Mouse (Mus musculus) hindbrain, embryonic 10.5 days (tissue): ENCODE measurements around the gene Ispd. TPM values are rescaled to one million over a fixed set of nuclear protein-coding genes. Genes with fewer than 3 reads are reported as not detected.
"Not testable (repeated sequence)": the region's sequence is repeated elsewhere in the genome, so short reads cannot be mapped to it uniquely, and the experiment has no call there.

Experiments
- DNase-seq: peaks from one replicate; pipeline ENCODE4 v3.0.0-alpha.2; 2017; ENCODE audit warnings: low spot score
- H3K27ac ChIP-seq: fragments of 300-500 bp; sonication (generic); 2 replicates; pipeline ENCODE4 v1.5.1; 2016; ENCODE audit warnings: mild to moderate bottlenecking, moderate library complexity
- H3K27me3 ChIP-seq: fragments of 300-500 bp; sonication (generic); 2 replicates; pipeline ENCODE4 v1.6.1; 2016; ENCODE audit warnings: mild to moderate bottlenecking; ENCODE audit not compliant: poor library complexity, insufficient read depth, severe bottlenecking
- H3K36me3 ChIP-seq: fragments of 300-500 bp; sonication (generic); 2 replicates; pipeline ENCODE4 v1.6.1; 2016; ENCODE audit warnings: mild to moderate bottlenecking, moderate library complexity
- H3K4me1 ChIP-seq: fragments of 300-500 bp; sonication (generic); replicated peaks from 2 replicates; pipeline ENCODE4 v1.6.1; 2016; ENCODE audit warnings: mild to moderate bottlenecking
- H3K4me3 ChIP-seq: fragments of 300-500 bp; sonication (generic); 2 replicates; pipeline ENCODE4 v1.5.1; 2016; ENCODE audit warnings: mild to moderate bottlenecking, moderate library complexity
- H3K9me3 ChIP-seq: fragments of 300-500 bp; sonication (generic); 2 replicates; pipeline ENCODE4 v1.6.1; 2016; ENCODE audit warnings: mild to moderate bottlenecking, moderate library complexity
- WGBS: fragments of 180-500 bp; shearing (Covaris S2); methylation state at CpG from one replicate; pipeline ENCODE4 v1.1.7; 2016; 5-methylcytosine and 5-hydroxymethylcytosine counted together
- polyA plus RNA-seq: library from polyadenylated mRNA; unstranded; fragments of >200 nt; fragmentation: Nextera tagmentation; extraction: Ambion mirVana; gene quantifications from 2 replicates; pipeline ENCODE4 v1.2.1, GENCODE M21; 2016

Gene Ispd
- 9.0 and 9.9 TPM in 2 replicates for polyA plus RNA-seq

DNA sequence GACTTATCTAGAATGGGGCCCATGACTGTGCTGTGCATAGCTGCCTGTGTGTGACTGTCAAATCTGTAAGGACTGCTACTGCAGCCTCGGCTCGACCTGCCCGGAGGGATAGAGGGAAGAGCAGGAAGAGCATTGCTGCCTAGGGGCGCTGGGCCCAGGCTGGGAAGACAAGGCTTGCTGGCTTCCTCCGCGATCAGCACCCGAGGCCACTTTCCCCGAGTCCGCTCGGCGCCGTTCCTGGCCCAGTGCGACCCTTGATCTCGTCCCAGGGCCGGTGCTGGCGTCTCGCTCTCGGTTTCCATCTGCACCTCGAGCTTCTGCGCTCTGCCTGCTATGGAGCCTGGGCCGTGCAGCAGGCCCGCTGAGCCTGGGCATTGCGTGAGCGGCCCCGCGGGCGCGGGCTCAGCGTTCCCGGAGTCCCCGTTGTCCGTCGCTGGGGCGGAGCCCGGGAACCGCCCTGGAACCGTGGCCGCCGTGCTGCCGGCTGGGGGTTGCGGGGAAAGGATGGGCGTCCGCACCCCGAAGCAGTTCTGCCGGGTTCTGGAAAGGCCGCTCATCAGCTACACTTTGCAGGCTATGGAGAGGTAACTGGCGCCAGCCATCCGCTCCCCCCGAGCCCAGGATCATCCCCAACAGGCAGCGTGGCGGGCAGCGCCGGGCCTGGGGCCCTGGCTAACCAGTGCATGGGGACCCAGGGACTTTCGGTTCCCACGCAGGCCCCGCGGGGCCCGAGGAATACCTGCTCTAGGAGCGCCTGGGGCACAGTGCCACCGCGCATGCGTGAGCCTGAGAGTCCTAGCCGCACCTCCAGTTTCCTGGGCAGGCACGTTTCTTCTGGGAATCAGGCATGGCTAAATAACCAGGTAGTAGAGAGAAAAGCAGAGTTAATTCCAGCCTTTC lies at the start of gene Ispd, which contains the start of gene D630036H23Rik:
Ispd (plus strand) TSS at position 10 of the 900 bp plus-strand sequence.
D630036H23Rik (minus strand) TSS at position 741 of the 900 bp plus-strand sequence.
- no peaks in the 10 kb centered on the region for H3K9me3 ChIP-seq
- DNase-seq: peak; percentile 83
- H3K4me1 ChIP-seq: peaks cover 30% of the 10 kb centered on the region
- H3K27ac ChIP-seq: peak within 1 kb of the TSS; percentile 97
- peak within 1 kb of the TSS; percentile 71 for H3K4me3 ChIP-seq
- under 1% methylated on average over 64 of the region's 64 CpGs for WGBS
- no peaks in the 10 kb centered on the region for H3K36me3 ChIP-seq
- H3K27me3 ChIP-seq: no peaks in the 10 kb centered on the region

GRCm38 (mm10) chr12:36332676-36333075 lies 48.6 kb upstream of the Ispd start:
- H3K27me3 ChIP-seq: no peaks in the 10 kb centered on the region
- no peak overlapping the region for H3K27ac ChIP-seq
- WGBS: 98% methylated on average over 1 of the region's 1 CpGs
- no peaks in the 10 kb centered on the region for H3K9me3 ChIP-seq
- DNase-seq: no peak
- H3K4me1 ChIP-seq: no peaks in the 10 kb centered on the region
- H3K4me3 ChIP-seq: no peak overlapping the region
- no peaks in the 10 kb centered on the region for H3K36me3 ChIP-seq

DNA sequence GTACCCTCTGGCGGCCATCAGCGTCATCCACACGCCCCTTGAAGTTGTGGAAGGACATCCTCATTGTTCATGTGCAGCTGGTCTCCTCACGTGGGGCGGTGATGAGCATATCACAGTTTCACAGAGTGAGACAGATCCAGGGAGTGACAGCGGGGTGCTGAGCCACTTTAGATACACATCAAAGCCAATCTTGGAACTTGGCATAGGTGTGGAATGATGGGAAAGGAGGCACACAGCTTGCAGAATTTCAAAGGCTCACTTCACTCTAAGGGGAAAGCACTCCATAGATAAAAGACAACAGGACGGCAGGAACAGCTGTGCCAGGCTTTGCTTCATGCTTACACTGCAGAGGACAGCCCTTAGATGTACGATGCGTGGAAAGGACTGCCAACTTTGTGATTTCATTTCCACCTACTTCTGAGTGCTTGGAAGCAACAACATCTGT lies 47.4 kb upstream of the Ispd start:
- H3K27me3 ChIP-seq: no peaks in the 10 kb centered on the region
- no peak overlapping the region for H3K4me3 ChIP-seq
- no peak for DNase-seq
- 78% methylated on average over 9 of the region's 9 CpGs for WGBS
- no peak overlapping the region for H3K27ac ChIP-seq
- no peaks in the 10 kb centered on the region for H3K4me1 ChIP-seq
- H3K36me3 ChIP-seq: no peaks in the 10 kb centered on the region
- H3K9me3 ChIP-seq: no peaks in the 10 kb centered on the region

- Histone ChIP-seq H3K27me3 (no peaks in the 10 kb centered on the region), H3K36me3 (no peaks in the 10 kb centered on the region), H3K4me3 (no peak overlapping the region), H3K9me3 (no peaks in the 10 kb centered on the region), H3K4me1 (no peaks in the 10 kb centered on the region), H3K27ac (no peak overlapping the region)
- DNase-seq: no peak
- WGBS: 53% methylated on average over 4 of the region's 4 CpGs
Observed at GRCm38 (mm10) chr12:36344131-36344530, 37.1 kb upstream of the Ispd start.

GRCm38 (mm10) chr12:36360064-36360463 lies 21.2 kb upstream of the Ispd start:
- Histone ChIP-seq H3K9me3 (no peaks in the 10 kb centered on the region), H3K36me3 (no peaks in the 10 kb centered on the region), H3K27ac (no peak overlapping the region), H3K4me1 (no peaks in the 10 kb centered on the region), H3K27me3 (no peaks in the 10 kb centered on the region), H3K4me3 (no peak overlapping the region)
- no peak for DNase-seq
- 90% methylated on average over 3 of the region's 3 CpGs for WGBS

DNA sequence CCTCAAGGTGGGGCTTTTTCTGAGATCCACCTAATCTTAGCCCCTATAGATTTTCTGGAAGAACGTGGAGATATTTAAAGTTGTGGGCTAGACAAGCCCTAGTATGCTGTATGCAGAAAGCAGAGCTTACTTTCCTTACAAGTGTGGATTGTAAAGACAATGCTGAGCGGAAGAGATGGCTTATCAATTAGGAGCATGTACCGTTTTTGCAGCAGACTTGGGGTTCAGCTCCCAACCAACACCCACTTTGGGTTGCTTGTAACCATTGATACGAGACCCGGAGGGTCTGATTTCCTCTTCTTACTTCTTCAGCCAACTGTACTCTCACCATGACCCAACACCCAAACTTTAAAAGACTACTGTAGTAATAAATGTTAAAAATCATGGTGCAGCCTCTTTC lies 20.6 kb upstream of the Ispd start:
- Histone ChIP-seq H3K27ac (no peak overlapping the region), H3K36me3 (no peaks in the 10 kb centered on the region), H3K9me3 (no peaks in the 10 kb centered on the region), H3K4me1 (no peaks in the 10 kb centered on the region), H3K4me3 (no peak overlapping the region), H3K27me3 (no peaks in the 10 kb centered on the region)
- 96% methylated on average over 5 of the region's 5 CpGs for WGBS
- no peak for DNase-seq

DNA sequence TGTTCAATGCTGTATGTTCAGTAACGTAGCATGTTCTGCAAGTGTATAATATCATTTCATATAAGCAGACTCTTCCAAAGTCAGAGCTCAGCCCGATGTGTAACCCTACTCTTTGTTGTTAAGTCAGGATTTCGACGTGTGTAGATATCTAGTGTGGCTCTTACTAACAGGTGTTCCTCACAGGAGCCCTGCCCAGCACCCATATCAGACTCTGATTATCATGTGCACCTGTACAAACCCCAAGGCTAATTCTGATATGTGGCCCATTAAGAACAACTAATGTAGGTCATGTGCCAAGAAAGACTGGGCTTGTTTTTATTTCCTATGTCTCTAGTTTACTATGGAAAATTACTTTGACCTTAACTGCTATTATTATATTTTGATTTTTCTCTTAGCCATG lies 17.2 kb upstream of the Ispd start:
- Histone ChIP-seq H3K27me3 (no peaks in the 10 kb centered on the region), H3K9me3 (no peaks in the 10 kb centered on the region), H3K36me3 (no peaks in the 10 kb centered on the region), H3K4me3 (no peak overlapping the region), H3K27ac (no peak overlapping the region), H3K4me1 (no peaks in the 10 kb centered on the region)
- WGBS: 92% methylated on average over 4 of the region's 4 CpGs
- DNase-seq: no peak

DNA sequence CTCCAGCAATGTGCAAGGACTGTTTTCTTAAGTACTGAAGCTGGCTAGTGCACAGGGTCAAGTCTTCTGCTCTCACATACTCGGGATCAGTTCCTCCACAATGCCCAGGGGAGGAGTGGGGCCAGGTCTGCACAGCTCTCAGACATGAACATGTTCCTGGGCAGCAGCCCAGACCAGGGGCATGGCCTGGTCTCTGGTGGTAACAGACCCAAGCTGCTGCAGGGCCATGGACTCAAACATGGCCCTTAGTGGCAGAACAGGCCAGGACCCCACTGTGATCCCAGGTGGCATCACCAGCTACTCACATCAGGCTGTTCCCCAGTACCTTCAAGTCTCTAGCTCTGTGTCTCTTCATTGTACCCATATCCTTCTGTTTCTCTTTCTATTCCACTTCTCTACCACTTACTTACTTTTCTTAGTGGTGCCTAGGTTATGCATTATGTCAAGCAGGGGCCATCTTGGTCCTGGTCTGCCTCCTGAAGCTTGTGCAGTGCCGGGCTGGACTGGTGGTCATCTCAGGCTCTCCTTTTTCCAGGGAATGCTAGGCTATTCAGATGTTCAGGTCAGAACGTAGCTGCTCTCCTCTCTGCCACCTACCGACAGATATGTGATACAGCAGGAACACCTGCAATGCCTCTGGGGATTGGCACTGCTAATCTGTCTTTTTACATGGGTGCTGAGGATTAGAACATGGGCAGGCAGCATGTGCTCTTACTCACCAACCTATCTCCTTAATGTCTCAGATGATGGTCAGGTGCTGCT lies 7.8 kb upstream of the Ispd start:
- no peaks in the 10 kb centered on the region for H3K4me1 ChIP-seq
- no peak overlapping the region for H3K27ac ChIP-seq
- DNase-seq: no peak
- no peak overlapping the region for H3K4me3 ChIP-seq
- H3K27me3 ChIP-seq: no peaks in the 10 kb centered on the region
- WGBS: 56% methylated on average over 4 of the region's 4 CpGs
- no peaks in the 10 kb centered on the region for H3K36me3 ChIP-seq
- no peaks in the 10 kb centered on the region for H3K9me3 ChIP-seq

GRCm38 (mm10) chr12:36376391-36376790 lies 4.9 kb upstream of the Ispd start:
- DNase-seq, H3K27me3 ChIP-seq, H3K36me3 ChIP-seq, H3K4me3 ChIP-seq, H3K27ac ChIP-seq, H3K9me3 ChIP-seq: not testable (repeated sequence)
- peaks cover 21% of the 10 kb centered on the region for H3K4me1 ChIP-seq
- 90% methylated on average over 3 of the region's 4 CpGs for WGBS

DNA sequence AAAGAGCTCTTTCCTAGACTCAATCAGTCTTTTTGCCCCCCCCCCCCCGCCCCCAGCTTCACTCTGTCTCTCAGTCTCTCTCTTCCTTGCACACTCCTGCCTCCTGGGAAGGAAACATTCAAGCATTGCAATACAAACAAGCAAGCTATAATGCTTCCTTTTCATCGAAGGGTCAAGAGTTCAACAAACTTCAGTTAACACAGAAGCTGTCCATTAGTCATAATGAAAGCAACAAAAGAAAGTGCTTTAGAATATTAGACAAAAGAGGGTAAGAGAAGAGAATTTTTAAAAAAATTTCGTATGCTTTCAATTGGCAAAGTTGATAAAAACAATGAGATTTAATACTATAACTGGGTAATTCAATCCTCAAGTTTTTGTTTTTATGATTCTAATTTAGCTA lies 996 bp upstream of the Ispd start:
- Histone ChIP-seq H3K27ac (no peak overlapping the region), H3K27me3 (no peaks in the 10 kb centered on the region), H3K36me3 (no peaks in the 10 kb centered on the region), H3K4me3 (no peak overlapping the region), H3K9me3 (no peaks in the 10 kb centered on the region), H3K4me1 (peaks cover 30% of the 10 kb centered on the region)
- WGBS: 30% methylated on average over 3 of the region's 3 CpGs
- no peak for DNase-seq

DNA sequence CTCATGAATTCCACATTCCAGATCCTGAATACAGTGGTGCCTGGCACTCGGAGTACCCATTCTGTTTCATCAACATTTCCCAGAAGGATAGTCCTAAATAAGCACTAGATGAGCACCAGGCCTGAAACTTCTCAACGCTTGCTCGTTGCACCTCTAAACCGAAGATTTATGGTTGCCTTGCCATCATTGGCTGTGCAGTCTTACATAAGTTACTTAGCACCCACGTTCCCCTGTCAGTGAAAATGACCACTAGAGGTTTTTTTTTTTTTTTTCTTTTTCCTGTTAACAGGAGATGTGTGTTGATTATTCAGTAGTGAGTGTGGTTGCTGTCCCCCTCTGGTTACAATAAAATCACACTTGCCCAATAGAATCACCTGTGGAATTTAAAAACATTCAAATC lies 444 bp upstream of the Ispd start:
- peak; percentile 9 for DNase-seq
- Histone ChIP-seq H3K4me3 (no peak overlapping the region; the same call in 1 of the 2 replicates), H3K27me3 (no peaks in the 10 kb centered on the region), H3K36me3 (no peaks in the 10 kb centered on the region), H3K27ac (no peak overlapping the region), H3K9me3 (no peaks in the 10 kb centered on the region), H3K4me1 (peaks cover 30% of the 10 kb centered on the region)
- WGBS: 59% methylated on average over 5 of the region's 5 CpGs

- H3K4me1 ChIP-seq: peaks cover 19% of the 10 kb centered on the region
- no peaks in the 10 kb centered on the region for H3K27me3 ChIP-seq
- no peaks in the 10 kb centered on the region for H3K36me3 ChIP-seq
- no peak overlapping the region for H3K4me3 ChIP-seq
- H3K9me3 ChIP-seq: no peaks in the 10 kb centered on the region
- DNase-seq: no peak
- H3K27ac ChIP-seq: no peak overlapping the region
- 68% methylated on average over 6 of the region's 6 CpGs for WGBS
Observed at GRCm38 (mm10) chr12:36385386-36385785, 4.1 kb downstream of the Ispd start.

GRCm38 (mm10) chr12:36386991-36387390 lies 5.7 kb downstream of the Ispd start:
- 93% methylated on average over 4 of the region's 4 CpGs for WGBS
- no peak overlapping the region for H3K27ac ChIP-seq
- H3K4me3 ChIP-seq: no peak overlapping the region
- H3K36me3 ChIP-seq: peaks cover 4% of the 10 kb centered on the region; the same call in 1 of the 2 replicates
- peaks cover 3% of the 10 kb centered on the region; the same call in 1 of the 2 replicates for H3K4me1 ChIP-seq
- H3K27me3 ChIP-seq: no peaks in the 10 kb centered on the region
- no peaks in the 10 kb centered on the region for H3K9me3 ChIP-seq
- DNase-seq: no peak
